Mouse (Mus musculus): ENCODE measurements around the gene Lrrc58. TPM values are rescaled to one million over a fixed set of nuclear protein-coding genes. Genes with fewer than 3 reads are reported as not detected.

Lrrc58 gene
- polyA plus RNA-seq, 1 experiment = 6.9 TPM

DNA sequence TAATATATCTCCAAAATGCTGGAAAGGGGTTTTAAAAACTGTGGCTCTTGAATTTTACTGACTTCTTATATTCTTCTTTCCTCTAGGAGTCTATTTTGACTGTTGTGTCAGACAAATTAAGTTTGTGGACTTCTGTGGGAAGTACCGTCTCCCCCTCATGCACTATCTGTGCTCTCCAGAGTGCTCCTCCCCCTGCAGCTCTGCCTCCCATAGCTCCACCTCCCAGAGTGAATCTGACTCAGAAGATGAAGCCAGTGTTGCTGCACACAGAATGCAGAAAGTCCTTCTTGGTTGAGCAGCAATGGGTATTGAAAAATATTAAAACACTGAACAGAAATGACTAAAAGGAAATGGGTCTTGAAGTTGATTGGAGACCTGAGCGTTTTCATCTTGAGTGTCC lies 13.0 kb downstream of the Lrrc58 start:
- no peak overlapping the region for H3K4me2 ChIP-seq (ENCODE audit: low read depth)
- H3K36me3 ChIP-seq (ENCODE audit: control insufficient read depth, insufficient read depth) = peaks cover 64% of the 10 kb centered on the region
- no peaks in the 10 kb centered on the region for H3K27me3 ChIP-seq (ENCODE audit: control insufficient read depth, insufficient read depth, insufficient read length)
- no peak for TF ChIP-seq SRF (IDR thresholded peaks at IDR 0.05; ENCODE audit: control insufficient read depth, insufficient read length, low read depth)
- H3K4me3 ChIP-seq = no peak overlapping the region
- peaks cover 57% of the 10 kb centered on the region for H3K79me2 ChIP-seq (ENCODE audit: control insufficient read depth, insufficient read depth)
- no peak overlapping the region for H3ac ChIP-seq (ENCODE audit: control insufficient read depth, insufficient read length)

DNA sequence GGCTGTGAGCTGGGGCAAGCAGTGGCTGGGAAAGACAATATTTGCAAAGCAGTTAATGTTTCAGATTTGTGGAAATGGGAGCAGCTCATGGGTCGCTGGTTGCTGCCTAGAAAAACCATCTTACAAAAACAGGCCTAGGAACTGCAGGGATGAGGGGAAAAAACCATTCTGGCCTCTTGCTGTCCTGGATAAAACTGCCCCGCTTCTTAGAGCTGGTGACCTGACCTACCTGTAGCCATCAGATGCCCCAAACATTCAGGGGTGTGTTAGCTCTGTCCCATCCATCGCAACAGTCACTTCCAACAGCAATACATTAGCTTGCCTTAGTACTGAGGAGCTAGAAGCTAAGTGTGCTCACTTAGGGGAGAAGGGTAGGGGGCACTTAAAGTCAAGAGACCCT lies 20.8 kb downstream of the Lrrc58 start:
- H3K27me3 ChIP-seq (ENCODE audit: control insufficient read depth, insufficient read depth, insufficient read length) = no peaks in the 10 kb centered on the region
- H3K4me2 ChIP-seq (ENCODE audit: low read depth) = no peak overlapping the region
- H3K36me3 ChIP-seq (ENCODE audit: control insufficient read depth, insufficient read depth) = peaks cover 4% of the 10 kb centered on the region
- TF ChIP-seq USF1 (IDR thresholded peaks at IDR 0.05; ENCODE audit: low read depth) (no peak), MAX (IDR thresholded peaks at IDR 0.05; ENCODE audit: low read depth) (no peak), CEBPB (IDR thresholded peaks at IDR 0.05; ENCODE audit: insufficient read depth, poor library complexity, severe bottlenecking) (no peak), TCF3 (IDR thresholded peaks at IDR 0.05; ENCODE audit: insufficient read length, low read depth) (no peak), REST (IDR thresholded peaks at IDR 0.05; ENCODE audit: insufficient read depth, insufficient read length) (no peak), E2F4 (IDR thresholded peaks at IDR 0.05; ENCODE audit: insufficient read depth) (no peak), MYOG (IDR thresholded peaks at IDR 0.05; ENCODE audit: control insufficient read depth in 1 of 3, insufficient read depth in 1 of 3, insufficient read length in 2 of 3, low read depth in 2 of 3) (no peak), POLR2AphosphoS2 (IDR thresholded peaks at IDR 0.05; ENCODE audit: insufficient read length, low read depth) (no peak), TCF12 (IDR thresholded peaks at IDR 0.05; ENCODE audit: insufficient read depth, poor library complexity, severe bottlenecking) (no peak), POLR2A (IDR thresholded peaks at IDR 0.05; ENCODE audit: insufficient read length, low read depth) (no peak), MYOD1 (IDR thresholded peaks at IDR 0.05; ENCODE audit: control insufficient read depth in 1 of 3, insufficient read length in 2 of 3, low read depth in 2 of 3) (no peak), SRF (IDR thresholded peaks at IDR 0.05; ENCODE audit: control insufficient read depth, insufficient read length, low read depth) (no peak)
- no peak overlapping the region for H3ac ChIP-seq (ENCODE audit: control insufficient read depth, insufficient read length)
- H3K79me2 ChIP-seq (ENCODE audit: control insufficient read depth, insufficient read depth) = peaks cover 4% of the 10 kb centered on the region
- no peak overlapping the region for H3K4me3 ChIP-seq

DNA sequence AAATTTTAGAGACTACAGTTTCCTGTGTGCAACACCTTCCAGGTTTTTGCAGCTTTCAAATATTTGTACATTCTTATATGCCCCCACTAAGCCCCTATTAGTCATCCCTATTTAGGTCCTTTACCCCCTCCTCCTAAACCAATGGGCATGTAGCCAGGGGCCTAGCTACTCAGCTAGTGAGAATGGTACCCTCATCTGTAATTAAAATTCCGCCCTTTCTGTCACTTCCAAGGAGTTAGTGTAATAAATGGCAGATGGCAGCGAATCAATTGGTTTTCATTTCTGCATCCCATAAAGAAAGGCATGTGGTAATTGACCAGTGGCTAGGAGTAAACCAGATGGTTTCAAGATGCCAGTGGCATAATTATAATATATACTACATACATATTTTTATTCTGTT lies 24.5 kb downstream of the Lrrc58 start:
- TF ChIP-seq MAX (IDR thresholded peaks at IDR 0.05; ENCODE audit: low read depth) (no peak), POLR2A (IDR thresholded peaks at IDR 0.05; ENCODE audit: insufficient read length, low read depth) (no peak), MYOD1 (IDR thresholded peaks at IDR 0.05; ENCODE audit: control insufficient read depth in 1 of 3, insufficient read length in 2 of 3, low read depth in 2 of 3) (no peak), TCF3 (IDR thresholded peaks at IDR 0.05; ENCODE audit: insufficient read length, low read depth) (no peak), E2F4 (IDR thresholded peaks at IDR 0.05; ENCODE audit: insufficient read depth) (no peak), POLR2AphosphoS2 (IDR thresholded peaks at IDR 0.05; ENCODE audit: insufficient read length, low read depth) (no peak)
- Histone ChIP-seq H3K79me2 (ENCODE audit: control insufficient read depth, insufficient read depth) (no peaks in the 10 kb centered on the region), H3K4me2 (ENCODE audit: low read depth) (no peak overlapping the region), H3K27me3 (ENCODE audit: control insufficient read depth, insufficient read depth, insufficient read length) (no peaks in the 10 kb centered on the region), H3ac (ENCODE audit: control insufficient read depth, insufficient read length) (no peak overlapping the region), H3K36me3 (ENCODE audit: control insufficient read depth, insufficient read depth) (no peaks in the 10 kb centered on the region), H3K4me3 (no peak overlapping the region)

DNA sequence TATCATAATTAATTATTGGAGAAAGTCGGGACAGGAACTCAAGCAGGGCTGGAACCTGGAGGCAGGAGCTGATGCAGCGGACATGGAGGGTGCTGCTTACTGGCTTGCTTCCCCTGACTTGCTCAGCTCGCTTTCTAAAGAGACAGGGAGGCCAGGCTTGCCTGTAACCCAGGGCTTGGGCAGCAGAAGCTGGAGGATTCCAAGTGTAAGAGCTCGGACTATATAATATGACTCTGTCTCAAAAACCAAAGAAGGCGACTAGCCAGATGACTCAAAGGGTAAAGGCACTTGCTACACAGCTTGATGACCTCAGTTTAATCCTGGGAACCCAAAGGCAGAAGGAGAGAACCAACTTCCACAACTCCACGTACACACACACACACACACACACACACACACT lies 25.2 kb downstream of the Lrrc58 start:
- TF ChIP-seq TCF3 (IDR thresholded peaks at IDR 0.05; ENCODE audit: insufficient read length, low read depth) = no peak
- no peak for TF ChIP-seq SRF (IDR thresholded peaks at IDR 0.05; ENCODE audit: control insufficient read depth, insufficient read length, low read depth)
- TF ChIP-seq POLR2A (IDR thresholded peaks at IDR 0.05; ENCODE audit: insufficient read length, low read depth) = no peak
- TF ChIP-seq E2F4 (IDR thresholded peaks at IDR 0.05; ENCODE audit: insufficient read depth) = no peak
- no peak for TF ChIP-seq USF1 (IDR thresholded peaks at IDR 0.05; ENCODE audit: low read depth)
- TF ChIP-seq MYOG (IDR thresholded peaks at IDR 0.05; ENCODE audit: control insufficient read depth in 1 of 3, insufficient read depth in 1 of 3, insufficient read length in 2 of 3, low read depth in 2 of 3) = no peak
- TF ChIP-seq MAX (IDR thresholded peaks at IDR 0.05; ENCODE audit: low read depth) = no peak
- TF ChIP-seq CEBPB (IDR thresholded peaks at IDR 0.05; ENCODE audit: insufficient read depth, poor library complexity, severe bottlenecking) = no peak
- no peak for TF ChIP-seq TCF12 (IDR thresholded peaks at IDR 0.05; ENCODE audit: insufficient read depth, poor library complexity, severe bottlenecking)
- TF ChIP-seq POLR2AphosphoS2 (IDR thresholded peaks at IDR 0.05; ENCODE audit: insufficient read length, low read depth) = no peak
- TF ChIP-seq MYOD1 (IDR thresholded peaks at IDR 0.05; ENCODE audit: control insufficient read depth in 1 of 3, insufficient read length in 2 of 3, low read depth in 2 of 3) = no peak
- no peak for TF ChIP-seq REST (IDR thresholded peaks at IDR 0.05; ENCODE audit: insufficient read depth, insufficient read length)
- H3K27me3 ChIP-seq (ENCODE audit: control insufficient read depth, insufficient read depth, insufficient read length) = no peaks in the 10 kb centered on the region
- no peak overlapping the region for H3ac ChIP-seq (ENCODE audit: control insufficient read depth, insufficient read length)
- no peak overlapping the region for H3K4me3 ChIP-seq
- H3K79me2 ChIP-seq (ENCODE audit: control insufficient read depth, insufficient read depth) = no peaks in the 10 kb centered on the region
- no peak overlapping the region for H3K4me2 ChIP-seq (ENCODE audit: low read depth)
- H3K36me3 ChIP-seq (ENCODE audit: control insufficient read depth, insufficient read depth) = no peaks in the 10 kb centered on the region

DNA sequence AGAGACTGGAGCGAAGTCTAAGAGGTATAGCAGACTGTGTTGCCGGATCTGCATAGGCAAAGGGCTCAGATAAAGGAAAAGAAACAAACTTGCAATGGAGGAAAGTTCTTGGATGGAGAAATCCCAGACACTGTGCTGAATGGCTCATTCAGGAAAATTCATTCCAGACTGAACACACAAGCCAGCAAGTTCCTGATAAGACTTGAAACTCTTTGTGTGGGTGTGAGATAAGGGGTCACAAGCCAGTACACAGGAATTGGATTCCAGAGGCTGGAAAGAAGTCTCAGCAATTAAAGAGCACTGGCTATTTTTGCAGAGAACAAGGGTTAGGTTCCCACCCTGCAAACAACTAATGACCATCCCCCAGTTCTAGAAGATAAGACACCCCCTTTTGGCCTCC lies 25.8 kb downstream of the Lrrc58 start:
- Histone ChIP-seq H3K4me3 (no peak overlapping the region), H3K27me3 (ENCODE audit: control insufficient read depth, insufficient read depth, insufficient read length) (no peaks in the 10 kb centered on the region), H3K4me2 (ENCODE audit: low read depth) (no peak overlapping the region), H3K36me3 (ENCODE audit: control insufficient read depth, insufficient read depth) (no peaks in the 10 kb centered on the region), H3K79me2 (ENCODE audit: control insufficient read depth, insufficient read depth) (no peaks in the 10 kb centered on the region), H3ac (ENCODE audit: control insufficient read depth, insufficient read length) (no peak overlapping the region)
- no peak for TF ChIP-seq TCF3 (IDR thresholded peaks at IDR 0.05; ENCODE audit: insufficient read length, low read depth)
- TF ChIP-seq POLR2A (IDR thresholded peaks at IDR 0.05; ENCODE audit: insufficient read length, low read depth) = no peak
- TF ChIP-seq MAX (IDR thresholded peaks at IDR 0.05; ENCODE audit: low read depth) = no peak
- TF ChIP-seq E2F4 (IDR thresholded peaks at IDR 0.05; ENCODE audit: insufficient read depth) = no peak
- TF ChIP-seq TCF12 (IDR thresholded peaks at IDR 0.05; ENCODE audit: insufficient read depth, poor library complexity, severe bottlenecking) = no peak
- no peak for TF ChIP-seq CEBPB (IDR thresholded peaks at IDR 0.05; ENCODE audit: insufficient read depth, poor library complexity, severe bottlenecking)
- no peak for TF ChIP-seq MYOG (IDR thresholded peaks at IDR 0.05; ENCODE audit: control insufficient read depth in 1 of 3, insufficient read depth in 1 of 3, insufficient read length in 2 of 3, low read depth in 2 of 3)
- TF ChIP-seq POLR2AphosphoS2 (IDR thresholded peaks at IDR 0.05; ENCODE audit: insufficient read length, low read depth) = no peak
- TF ChIP-seq SRF (IDR thresholded peaks at IDR 0.05; ENCODE audit: control insufficient read depth, insufficient read length, low read depth) = no peak
- no peak for TF ChIP-seq USF1 (IDR thresholded peaks at IDR 0.05; ENCODE audit: low read depth)
- no peak for TF ChIP-seq MYOD1 (IDR thresholded peaks at IDR 0.05; ENCODE audit: control insufficient read depth in 1 of 3, insufficient read length in 2 of 3, low read depth in 2 of 3)
- TF ChIP-seq REST (IDR thresholded peaks at IDR 0.05; ENCODE audit: insufficient read depth, insufficient read length) = no peak

Measured in myocyte (in vitro differentiated cells).